Mouse (Mus musculus): ENCODE data around the gene Rab5c. TPM values are rescaled to one million over a fixed set of nuclear protein-coding genes. Genes with fewer than 3 reads are reported as not detected.
A peak's percentile ranks its signal among the peaks of the same experiment; 100 is the strongest.

The Rab5c gene
- 16.6 and 17.0 TPM in 2 replicates for polyA plus RNA-seq (2015; fragmentation: Nextera tagmentation; extraction: Ambion mirVana)

DNA sequence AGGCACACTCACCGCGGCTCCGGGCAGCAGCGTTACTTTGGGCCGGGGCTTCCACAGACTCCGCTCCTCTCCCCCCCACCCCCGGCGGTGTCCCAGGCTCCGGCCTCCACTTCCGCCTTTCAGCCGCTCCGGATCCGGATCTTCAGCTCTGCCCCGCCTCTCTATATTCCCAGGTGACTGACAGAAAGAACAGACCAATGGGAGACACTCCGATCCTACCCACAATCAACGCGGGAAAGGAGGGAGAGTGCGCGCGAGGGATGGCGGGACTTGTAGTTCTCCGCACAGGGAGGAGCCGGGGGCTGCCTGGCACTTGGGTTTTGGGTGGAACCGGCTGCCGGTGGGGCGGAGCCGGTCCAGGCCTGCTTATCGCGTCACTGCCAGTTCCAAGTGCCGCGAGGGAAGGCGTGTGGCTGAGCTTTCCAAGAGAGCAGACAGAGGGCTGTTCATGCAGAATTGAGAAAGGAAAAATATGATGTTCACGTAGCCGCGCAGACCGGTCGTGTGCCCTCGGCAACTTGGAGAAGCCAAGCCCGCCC lies at the start of gene Rab5c:
Gene Rab5c (minus strand): TSS at position 150 of the 539 bp plus-strand sequence.
- under 1% methylated on average over 39 of the region's 39 CpGs for WGBS (ENCODE audit: insufficient replicate concordance)
- Histone ChIP-seq H3K27ac (ENCODE audit: low read depth) (peak within 1 kb of the TSS; percentile 97), H3K9me3 (ENCODE audit: low read length) (no peaks in the 10 kb centered on the region), H3K4me3 (ENCODE audit: low read depth, low read length) (peak within 1 kb of the TSS; percentile 100), H3K4me1 (ENCODE audit: insufficient read depth) (peaks cover 33% of the 10 kb centered on the region), H3K36me3 (replicated peaks; ENCODE audit: insufficient read depth, low read length) (peaks cover 6% of the 10 kb centered on the region; the same call in 1 of the 2 replicates), H3K27me3 (ENCODE audit: insufficient read depth, low read length) (no peaks in the 10 kb centered on the region), H3K4me2 (ENCODE audit: low read depth, low read length) (peak within 1 kb of the TSS; percentile 88), H3K9ac (replicated peaks) (peak within 1 kb of the TSS; percentile 100)
- DNase-seq, result peak; percentile 99
- ATAC-seq, result peak; percentile 99
- 0 out of 2 replicates have a peak, but pooled peaks have one; percentile 12 for TF ChIP-seq CTCF (IDR thresholded peaks at IDR 0.05; ENCODE audit: low read depth)
- peak; percentile 54; the same call in 1 of the 2 replicates for TF ChIP-seq EP300 (IDR thresholded peaks at IDR 0.05; ENCODE audit: low read depth)

DNA sequence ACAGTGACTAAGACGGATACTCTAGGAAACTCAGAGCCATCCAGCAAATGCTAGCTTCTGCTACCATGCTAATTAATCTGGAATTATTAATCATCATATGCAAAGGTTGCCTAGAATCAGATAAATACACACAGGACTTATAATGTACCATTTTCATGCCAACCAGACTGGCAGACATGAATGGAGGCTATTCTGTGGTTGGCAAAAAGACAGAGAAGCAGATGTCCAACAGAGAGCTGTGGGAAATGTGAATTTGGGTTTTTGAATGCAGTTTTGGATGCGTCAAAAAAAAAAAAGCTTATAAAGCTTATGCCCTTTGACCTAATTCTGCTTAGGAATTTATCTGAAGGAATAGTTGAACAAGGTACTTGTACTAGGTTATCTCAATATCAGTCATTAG lies 47.8 kb upstream of the Rab5c start:
- no peaks in the 10 kb centered on the region for H3K9me3 ChIP-seq (ENCODE audit: low read length)
- 90% methylated on average over 2 of the region's 2 CpGs for WGBS (ENCODE audit: insufficient replicate concordance)
- no peak for TF ChIP-seq EP300 (IDR thresholded peaks at IDR 0.05; ENCODE audit: low read depth)
- no peak for TF ChIP-seq CTCF (IDR thresholded peaks at IDR 0.05; ENCODE audit: low read depth)
- ATAC-seq (no peak), DNase-seq (no peak)
- H3K27ac ChIP-seq (ENCODE audit: low read depth), result no peak overlapping the region
- peaks cover 71% of the 10 kb centered on the region for H3K36me3 ChIP-seq (replicated peaks; ENCODE audit: insufficient read depth, low read length)
- H3K4me3 ChIP-seq (ENCODE audit: low read depth, low read length), result no peak overlapping the region
- H3K4me2 ChIP-seq (ENCODE audit: low read depth, low read length), result no peak overlapping the region
- no peaks in the 10 kb centered on the region for H3K4me1 ChIP-seq (ENCODE audit: insufficient read depth)
- H3K9ac ChIP-seq (replicated peaks), result no peak overlapping the region
- no peaks in the 10 kb centered on the region for H3K27me3 ChIP-seq (ENCODE audit: insufficient read depth, low read length)

- Histone ChIP-seq H3K27me3 (ENCODE audit: insufficient read depth, low read length) (no peaks in the 10 kb centered on the region), H3K4me2 (ENCODE audit: low read depth, low read length) (no peak overlapping the region), H3K9me3 (ENCODE audit: low read length) (no peaks in the 10 kb centered on the region), H3K4me3 (ENCODE audit: low read depth, low read length) (no peak overlapping the region), H3K27ac (ENCODE audit: low read depth) (no peak overlapping the region), H3K36me3 (replicated peaks; ENCODE audit: insufficient read depth, low read length) (peaks cover 78% of the 10 kb centered on the region), H3K9ac (replicated peaks) (no peak overlapping the region), H3K4me1 (ENCODE audit: insufficient read depth) (no peaks in the 10 kb centered on the region)
- ATAC-seq (no peak), DNase-seq (no peak)
- WGBS (ENCODE audit: insufficient replicate concordance), result 81% methylated on average over 8 of the region's 8 CpGs
- TF ChIP-seq CTCF (IDR thresholded peaks at IDR 0.05; ENCODE audit: low read depth), result no peak
- TF ChIP-seq EP300 (IDR thresholded peaks at IDR 0.05; ENCODE audit: low read depth), result no peak
These were observed 46.3 kb upstream of the Rab5c start for GRCm38 (mm10) chr11:100784286-100784685.

DNA sequence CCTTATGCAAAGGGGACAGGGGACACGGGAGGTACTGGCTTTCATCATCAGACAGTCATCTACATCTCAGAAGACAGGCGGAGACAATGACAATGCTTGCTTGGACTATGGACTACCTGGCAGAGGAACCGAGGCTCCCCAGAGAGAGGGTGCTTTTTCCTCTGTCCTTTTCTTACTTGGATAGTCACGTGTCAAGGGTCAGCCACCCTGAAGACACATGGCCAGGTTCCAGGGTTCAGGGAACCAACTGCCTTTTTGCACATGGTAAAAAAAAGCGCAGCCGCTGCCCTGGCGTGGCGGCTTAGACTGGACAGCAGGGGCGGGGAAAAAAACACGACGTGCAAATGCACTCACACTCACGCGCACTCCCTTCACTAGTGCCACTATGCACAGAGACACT lies 44.6 kb upstream of the Rab5c start:
- Histone ChIP-seq H3K9me3 (ENCODE audit: low read length) (no peaks in the 10 kb centered on the region), H3K4me2 (ENCODE audit: low read depth, low read length) (no peak overlapping the region), H3K4me1 (ENCODE audit: insufficient read depth) (no peaks in the 10 kb centered on the region), H3K36me3 (replicated peaks; ENCODE audit: insufficient read depth, low read length) (peaks cover 66% of the 10 kb centered on the region), H3K27ac (ENCODE audit: low read depth) (no peak overlapping the region), H3K9ac (replicated peaks) (no peak overlapping the region), H3K4me3 (ENCODE audit: low read depth, low read length) (no peak overlapping the region), H3K27me3 (ENCODE audit: insufficient read depth, low read length) (no peaks in the 10 kb centered on the region)
- DNase-seq (no peak), ATAC-seq (no peak)
- TF ChIP-seq CTCF (IDR thresholded peaks at IDR 0.05; ENCODE audit: low read depth) (no peak), EP300 (IDR thresholded peaks at IDR 0.05; ENCODE audit: low read depth) (no peak)
- 90% methylated on average over 13 of the region's 13 CpGs for WGBS (ENCODE audit: insufficient replicate concordance)

GRCm38 (mm10) chr11:100781763-100782475 lies 43.9 kb upstream of the Rab5c start:
- Histone ChIP-seq H3K27ac (ENCODE audit: low read depth) (no peak overlapping the region), H3K4me3 (ENCODE audit: low read depth, low read length) (no peak overlapping the region), H3K9ac (replicated peaks) (no peak overlapping the region), H3K27me3 (ENCODE audit: insufficient read depth, low read length) (no peaks in the 10 kb centered on the region), H3K36me3 (replicated peaks; ENCODE audit: insufficient read depth, low read length) (peaks cover 61% of the 10 kb centered on the region), H3K4me1 (ENCODE audit: insufficient read depth) (no peaks in the 10 kb centered on the region), H3K9me3 (ENCODE audit: low read length) (no peaks in the 10 kb centered on the region), H3K4me2 (ENCODE audit: low read depth, low read length) (no peak overlapping the region)
- WGBS (ENCODE audit: insufficient replicate concordance), result 82% methylated on average over 15 of the region's 15 CpGs
- no peak for TF ChIP-seq CTCF (IDR thresholded peaks at IDR 0.05; ENCODE audit: low read depth)
- ATAC-seq (no peak), DNase-seq (no peak)

DNA sequence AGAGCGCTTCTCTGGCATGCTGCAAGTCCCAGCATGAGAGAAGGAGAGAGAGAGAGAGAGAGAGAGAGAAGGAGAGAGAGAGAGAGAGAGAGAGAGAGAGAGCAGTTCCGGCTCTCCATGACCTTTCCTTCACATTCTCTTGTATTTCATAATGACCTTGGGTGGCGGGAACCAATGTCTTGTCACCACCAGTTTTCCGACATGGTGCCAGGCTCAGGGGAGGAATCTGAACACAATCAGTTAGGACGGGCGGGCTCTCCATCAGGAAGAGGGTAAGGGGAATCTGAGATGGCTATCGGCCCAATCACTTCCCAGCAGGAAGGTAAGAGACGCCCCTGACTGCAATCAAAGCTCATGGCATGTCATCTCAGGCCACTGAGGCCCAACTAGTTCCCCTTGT lies 42.2 kb upstream of the Rab5c start:
- 78% methylated on average over 8 of the region's 8 CpGs for WGBS (ENCODE audit: insufficient replicate concordance)
- Histone ChIP-seq H3K36me3 (replicated peaks; ENCODE audit: insufficient read depth, low read length) (peaks cover 45% of the 10 kb centered on the region), H3K27me3 (ENCODE audit: insufficient read depth, low read length) (no peaks in the 10 kb centered on the region), H3K4me3 (ENCODE audit: low read depth, low read length) (no peak overlapping the region), H3K9ac (replicated peaks) (no peak overlapping the region), H3K4me2 (ENCODE audit: low read depth, low read length) (no peak overlapping the region), H3K9me3 (ENCODE audit: low read length) (no peaks in the 10 kb centered on the region), H3K4me1 (ENCODE audit: insufficient read depth) (no peaks in the 10 kb centered on the region), H3K27ac (ENCODE audit: low read depth) (no peak overlapping the region)
- DNase-seq (no peak), ATAC-seq (no peak)
- TF ChIP-seq EP300 (IDR thresholded peaks at IDR 0.05; ENCODE audit: low read depth), result no peak
- no peak for TF ChIP-seq CTCF (IDR thresholded peaks at IDR 0.05; ENCODE audit: low read depth)
